Mouse (Mus musculus) liver, embryonic 12.5 days (tissue): ENCODE measurements around the gene Tulp4. TPM values are rescaled to one million over a fixed set of nuclear protein-coding genes. Genes with fewer than 3 reads are reported as not detected.

Source experiments
- ATAC-seq: fragments of 200-750 bp; cut with Nextera tagmentation; 2 replicates; pipeline ENCODE4 v1.8.0; 2017; ENCODE audit warnings: moderate number of reproducible peaks, mild to moderate bottlenecking, moderate library complexity
- H3K27ac ChIP-seq: fragments of 300-500 bp; sonication (generic); 2 replicates; pipeline ENCODE4 v1.5.1; 2016; ENCODE audit warnings: mild to moderate bottlenecking
- H3K27me3 ChIP-seq: fragments of 300-500 bp; sonication (generic); replicated peaks from 2 replicates; pipeline ENCODE4 v1.6.1; 2016; ENCODE audit warnings: mild to moderate bottlenecking, moderate library complexity
- H3K36me3 ChIP-seq: fragments of 300-500 bp; sonication (generic); 2 replicates; pipeline ENCODE4 v1.6.1; 2016; ENCODE audit warnings: mild to moderate bottlenecking, moderate library complexity
- H3K4me1 ChIP-seq: fragments of 300-500 bp; sonication (generic); 2 replicates; pipeline ENCODE4 v1.6.1; 2016
- H3K4me2 ChIP-seq: fragments of 300-500 bp; sonication (generic); 2 replicates; pipeline ENCODE4 v1.6.1; 2016; ENCODE audit warnings: mild to moderate bottlenecking, moderate library complexity
- H3K4me3 ChIP-seq: fragments of 300-500 bp; sonication (generic); 2 replicates; pipeline ENCODE4 v1.5.1; 2016; ENCODE audit warnings: mild to moderate bottlenecking, moderate library complexity
- H3K9ac ChIP-seq: fragments of 300-500 bp; sonication (generic); 2 replicates; pipeline ENCODE4 v1.6.1; 2016; ENCODE audit warnings: mild to moderate bottlenecking, moderate library complexity
- H3K9me3 ChIP-seq: fragments of 300-500 bp; sonication (generic); replicated peaks from 2 replicates; pipeline ENCODE4 v1.6.1; 2016; ENCODE audit warnings: mild to moderate bottlenecking, moderate library complexity
- WGBS: fragments of 180-500 bp; shearing (Covaris S2); methylation state at CpG from one replicate; pipeline ENCODE4 v1.1.7; 2016; ENCODE audit not compliant: insufficient replicate concordance; 5-methylcytosine and 5-hydroxymethylcytosine counted together
- polyA plus RNA-seq: library from polyadenylated mRNA; unstranded; fragments of >200 nt; fragmentation: Nextera tagmentation; extraction: Ambion mirVana; gene quantifications from 2 replicates; pipeline ENCODE4 v1.2.1, GENCODE M21; 2016

The Tulp4 gene
- polyA plus RNA-seq, 1 experiment from 2014 or later: 40.1 TPM

GRCm38 (mm10) chr17:6128039-6128438, 21.8 kb downstream of the Tulp4 start:
- Histone ChIP-seq H3K36me3 (0 out of 2 replicates have a peak, but pooled peaks cover 4% of the 10 kb centered on the region), H3K27ac (no peak overlapping the region), H3K9ac (no peak overlapping the region), H3K4me3 (no peak overlapping the region), H3K4me2 (no peak overlapping the region), H3K27me3 (no peaks in the 10 kb centered on the region), H3K9me3 (no peaks in the 10 kb centered on the region), H3K4me1 (no peaks in the 10 kb centered on the region)
- no peak for ATAC-seq
- 29% methylated on average over 3 of the region's 3 CpGs for WGBS

DNA sequence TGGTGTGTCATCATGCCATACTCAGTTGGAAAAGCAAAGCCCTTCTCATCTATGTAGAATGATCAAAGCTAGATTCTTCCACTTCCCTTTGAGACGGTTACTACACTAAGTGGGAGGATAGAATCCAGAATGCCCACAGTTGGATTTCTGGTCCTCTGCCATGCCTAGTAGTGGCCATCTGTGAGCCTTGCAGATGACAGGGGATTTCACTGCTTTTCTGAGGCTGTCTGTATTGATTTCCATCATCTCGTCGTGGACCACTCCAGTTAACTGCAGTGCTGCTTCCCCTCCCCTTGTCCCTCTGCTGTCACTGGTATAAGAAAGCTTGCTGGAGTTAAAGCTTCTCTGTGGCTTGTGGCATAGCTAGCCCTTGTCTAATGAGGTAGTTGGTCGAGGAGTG, 23.1 kb downstream of the Tulp4 start:
- no peak overlapping the region for H3K4me3 ChIP-seq
- WGBS: 61% methylated on average over 4 of the region's 4 CpGs
- H3K27ac ChIP-seq: no peak overlapping the region
- no peaks in the 10 kb centered on the region for H3K9me3 ChIP-seq
- no peak for ATAC-seq
- no peaks in the 10 kb centered on the region for H3K4me1 ChIP-seq
- no peaks in the 10 kb centered on the region for H3K27me3 ChIP-seq
- H3K36me3 ChIP-seq: no peaks in the 10 kb centered on the region
- no peak overlapping the region for H3K4me2 ChIP-seq
- no peak overlapping the region for H3K9ac ChIP-seq

DNA sequence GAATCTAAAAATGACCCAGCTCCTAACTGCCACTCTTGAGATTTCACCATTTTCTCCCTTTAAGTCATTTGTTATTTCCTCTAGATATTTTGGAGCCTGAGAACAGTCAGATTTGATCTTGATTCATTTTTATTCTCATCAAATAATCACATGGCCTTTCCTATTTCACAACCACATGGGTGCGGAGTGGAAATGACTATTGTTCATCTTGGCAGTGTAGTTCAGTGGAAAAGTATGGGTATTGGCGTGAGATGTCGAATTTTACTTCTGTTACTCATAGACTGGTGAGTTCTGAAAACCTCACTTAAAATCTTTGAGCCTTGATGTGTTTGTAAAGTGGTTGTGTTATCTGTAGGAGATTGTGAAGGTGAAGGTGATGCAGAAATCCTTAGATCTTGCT, 24.8 kb downstream of the Tulp4 start:
- Histone ChIP-seq H3K9ac (no peak overlapping the region), H3K27me3 (no peaks in the 10 kb centered on the region), H3K36me3 (no peaks in the 10 kb centered on the region), H3K4me2 (no peak overlapping the region), H3K9me3 (no peaks in the 10 kb centered on the region), H3K4me1 (no peaks in the 10 kb centered on the region), H3K27ac (no peak overlapping the region), H3K4me3 (no peak overlapping the region)
- WGBS: 77% methylated on average over 3 of the region's 3 CpGs
- ATAC-seq: no peak

DNA sequence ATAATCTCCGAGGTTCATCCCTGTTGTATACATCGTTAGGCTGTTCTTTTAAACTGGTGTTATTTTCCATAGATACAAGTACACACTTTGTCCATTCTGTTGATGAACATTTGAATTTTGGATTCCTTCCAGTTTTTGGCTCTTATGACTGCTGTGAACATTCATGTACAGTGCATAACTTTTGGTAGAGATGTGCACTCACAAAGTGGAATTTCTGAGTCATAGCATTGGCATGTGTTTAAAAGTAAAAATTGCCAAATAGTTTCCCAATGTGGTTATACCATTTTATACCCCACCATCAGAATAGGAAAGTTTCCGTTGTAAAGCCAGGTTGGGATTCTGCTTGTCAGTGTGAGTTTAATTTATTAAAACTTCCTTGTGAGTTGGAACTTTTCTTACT, 34.6 kb downstream of the Tulp4 start:
- 67% methylated on average over 3 of the region's 3 CpGs for WGBS
- ATAC-seq: no peak
- H3K27me3 ChIP-seq: no peaks in the 10 kb centered on the region
- no peak overlapping the region for H3K27ac ChIP-seq
- H3K9ac ChIP-seq: no peak overlapping the region
- H3K4me1 ChIP-seq: no peaks in the 10 kb centered on the region
- no peak overlapping the region for H3K4me3 ChIP-seq
- H3K9me3 ChIP-seq: no peaks in the 10 kb centered on the region
- H3K36me3 ChIP-seq: no peaks in the 10 kb centered on the region
- H3K4me2 ChIP-seq: no peak overlapping the region

- Histone ChIP-seq H3K4me2 (no peak overlapping the region), H3K4me1 (no peaks in the 10 kb centered on the region), H3K9ac (no peak overlapping the region), H3K27ac (no peak overlapping the region), H3K36me3 (no peaks in the 10 kb centered on the region), H3K4me3 (no peak overlapping the region), H3K9me3 (no peaks in the 10 kb centered on the region), H3K27me3 (no peaks in the 10 kb centered on the region)
- 68% methylated on average over 2 of the region's 2 CpGs for WGBS
- no peak for ATAC-seq
These were observed 35.1 kb downstream of the Tulp4 start for GRCm38 (mm10) chr17:6141344-6141743.

- Histone ChIP-seq H3K4me3 (no peak overlapping the region), H3K27me3 (no peaks in the 10 kb centered on the region), H3K36me3 (no peaks in the 10 kb centered on the region), H3K4me1 (no peaks in the 10 kb centered on the region), H3K9ac (no peak overlapping the region), H3K4me2 (no peak overlapping the region), H3K27ac (no peak overlapping the region), H3K9me3 (no peaks in the 10 kb centered on the region)
- ATAC-seq: no peak
- WGBS: 84% methylated on average over 2 of the region's 2 CpGs
These were observed 39.0 kb downstream of the Tulp4 start for GRCm38 (mm10) chr17:6145244-6145643.

GRCm38 (mm10) chr17:6152941-6153340, 46.7 kb downstream of the Tulp4 start:
- no peak overlapping the region for H3K4me2 ChIP-seq
- no peak for ATAC-seq
- no peaks in the 10 kb centered on the region for H3K36me3 ChIP-seq
- H3K4me3 ChIP-seq: no peak overlapping the region
- no peaks in the 10 kb centered on the region for H3K9me3 ChIP-seq
- no peak overlapping the region for H3K27ac ChIP-seq
- H3K9ac ChIP-seq: no peak overlapping the region
- H3K27me3 ChIP-seq: no peaks in the 10 kb centered on the region
- 73% methylated on average over 4 of the region's 4 CpGs for WGBS
- no peaks in the 10 kb centered on the region for H3K4me1 ChIP-seq

DNA sequence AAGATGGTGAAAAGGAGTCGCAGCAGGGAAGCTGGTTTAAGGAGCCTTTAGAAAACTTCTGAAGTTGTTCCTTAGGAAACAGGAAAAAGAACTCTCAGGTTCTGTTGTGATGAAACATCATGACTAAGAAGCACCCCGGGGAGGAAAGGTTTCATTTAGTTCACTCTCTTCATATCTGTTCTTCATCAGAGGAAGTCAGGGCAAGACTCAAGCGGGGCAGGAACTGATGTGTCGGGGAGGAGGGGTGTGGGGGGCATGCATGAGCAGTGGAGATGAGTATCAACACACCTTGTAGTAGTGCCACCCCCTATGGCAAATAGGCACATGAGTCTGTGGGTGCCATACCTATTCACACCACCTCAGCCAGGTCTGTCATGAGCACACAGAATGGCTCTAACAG, 47.3 kb downstream of the Tulp4 start:
- Histone ChIP-seq H3K27me3 (no peaks in the 10 kb centered on the region), H3K4me1 (no peaks in the 10 kb centered on the region), H3K36me3 (no peaks in the 10 kb centered on the region), H3K9ac (no peak overlapping the region), H3K9me3 (no peaks in the 10 kb centered on the region), H3K4me2 (no peak overlapping the region), H3K27ac (no peak overlapping the region), H3K4me3 (no peak overlapping the region)
- no peak for ATAC-seq
- WGBS: 41% methylated on average over 4 of the region's 4 CpGs

GRCm38 (mm10) chr17:6154366-6154765, 48.1 kb downstream of the Tulp4 start:
- Histone ChIP-seq H3K4me2 (no peak overlapping the region), H3K4me3 (no peak overlapping the region), H3K27ac (no peak overlapping the region), H3K4me1 (no peaks in the 10 kb centered on the region), H3K9me3 (no peaks in the 10 kb centered on the region), H3K36me3 (no peaks in the 10 kb centered on the region), H3K9ac (no peak overlapping the region), H3K27me3 (no peaks in the 10 kb centered on the region)
- 50% methylated on average over 4 of the region's 4 CpGs for WGBS
- ATAC-seq: no peak

- Histone ChIP-seq H3K4me2 (no peak overlapping the region), H3K36me3 (no peaks in the 10 kb centered on the region), H3K4me3 (no peak overlapping the region), H3K9ac (no peak overlapping the region), H3K27ac (no peak overlapping the region), H3K9me3 (no peaks in the 10 kb centered on the region), H3K27me3 (no peaks in the 10 kb centered on the region), H3K4me1 (no peaks in the 10 kb centered on the region)
- 69% methylated on average over 6 of the region's 6 CpGs for WGBS
- no peak for ATAC-seq
These were observed 54.3 kb downstream of the Tulp4 start for GRCm38 (mm10) chr17:6160495-6160894.

DNA sequence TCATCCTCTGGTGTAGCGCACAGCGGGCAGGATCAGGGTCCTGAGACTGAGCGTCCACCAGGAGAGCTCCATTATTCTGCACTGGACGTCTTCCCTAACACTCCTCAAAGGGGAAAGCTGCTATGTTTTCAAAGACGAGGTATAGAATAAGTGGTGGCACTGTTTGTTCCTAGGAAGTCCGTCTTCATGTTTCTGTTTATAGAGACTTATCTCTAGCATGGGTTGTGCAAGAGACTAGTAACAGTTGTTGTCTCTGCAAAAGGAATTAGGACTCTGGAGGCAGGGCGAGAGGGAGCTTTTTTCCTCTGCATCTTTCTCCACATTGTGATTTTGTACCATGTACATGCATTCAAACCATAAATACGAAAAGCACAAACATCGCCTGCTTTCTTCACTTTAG, 55.7 kb downstream of the Tulp4 start:
- H3K4me2 ChIP-seq: no peak overlapping the region
- no peaks in the 10 kb centered on the region for H3K27me3 ChIP-seq
- no peak overlapping the region for H3K4me3 ChIP-seq
- no peak overlapping the region for H3K9ac ChIP-seq
- H3K36me3 ChIP-seq: no peaks in the 10 kb centered on the region
- 63% methylated on average over 9 of the region's 9 CpGs for WGBS
- no peaks in the 10 kb centered on the region for H3K9me3 ChIP-seq
- no peak for ATAC-seq
- no peaks in the 10 kb centered on the region for H3K4me1 ChIP-seq
- no peak overlapping the region for H3K27ac ChIP-seq

- Histone ChIP-seq H3K4me3 (no peak overlapping the region), H3K27me3 (no peaks in the 10 kb centered on the region), H3K36me3 (no peaks in the 10 kb centered on the region), H3K4me1 (no peaks in the 10 kb centered on the region), H3K27ac (no peak overlapping the region), H3K9ac (no peak overlapping the region), H3K9me3 (no peaks in the 10 kb centered on the region), H3K4me2 (no peak overlapping the region)
- no peak for ATAC-seq
- WGBS: 79% methylated on average over 1 of the region's 1 CpGs
These were observed 56.5 kb downstream of the Tulp4 start for GRCm38 (mm10) chr17:6162761-6163160.

GRCm38 (mm10) chr17:6164911-6165310, 58.7 kb downstream of the Tulp4 start:
- Histone ChIP-seq H3K9ac (no peak overlapping the region), H3K27ac (no peak overlapping the region), H3K9me3 (no peaks in the 10 kb centered on the region), H3K4me2 (no peak overlapping the region), H3K4me3 (no peak overlapping the region), H3K27me3 (no peaks in the 10 kb centered on the region), H3K36me3 (no peaks in the 10 kb centered on the region), H3K4me1 (no peaks in the 10 kb centered on the region)
- 64% methylated on average over 4 of the region's 4 CpGs for WGBS
- no peak for ATAC-seq
